Mouse (Mus musculus) thymus, postnatal 25 days (tissue): ENCODE measurements at regions not wholly inside any gene's neighbourhood (a gene's known extent, or its start where the extent isn't known, plus 50 kb on each side); places are given as distances from the start of the nearest gene placed in this dataset.

Experiments
- DNase-seq: peaks from one replicate; pipeline ENCODE4 v3.0.0; 2022

GRCm38 (mm10) chr17:14539651-14540050 lies 154.4 kb downstream of the Thbs2 start:
- no peak for DNase-seq

DNA sequence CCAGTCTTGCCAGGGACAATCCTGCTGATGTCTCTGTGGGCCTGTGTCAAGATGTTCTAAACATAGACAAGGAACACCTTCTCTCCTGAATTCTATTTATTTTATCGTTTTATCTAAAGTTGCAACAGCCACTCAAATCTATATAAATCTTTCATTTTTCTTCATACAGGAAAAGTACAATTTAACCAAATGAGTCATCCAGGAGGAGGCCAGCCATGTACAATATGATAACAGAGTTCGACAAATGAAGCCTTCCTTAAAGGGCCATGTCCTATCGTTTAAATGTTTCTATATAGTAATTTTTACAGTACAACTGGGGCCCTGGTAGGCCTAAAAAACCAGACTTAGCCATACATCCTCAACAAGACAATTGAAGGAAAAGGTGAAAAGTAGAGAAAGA lies 154.8 kb downstream of the Thbs2 start:
- DNase-seq = no peak

DNA sequence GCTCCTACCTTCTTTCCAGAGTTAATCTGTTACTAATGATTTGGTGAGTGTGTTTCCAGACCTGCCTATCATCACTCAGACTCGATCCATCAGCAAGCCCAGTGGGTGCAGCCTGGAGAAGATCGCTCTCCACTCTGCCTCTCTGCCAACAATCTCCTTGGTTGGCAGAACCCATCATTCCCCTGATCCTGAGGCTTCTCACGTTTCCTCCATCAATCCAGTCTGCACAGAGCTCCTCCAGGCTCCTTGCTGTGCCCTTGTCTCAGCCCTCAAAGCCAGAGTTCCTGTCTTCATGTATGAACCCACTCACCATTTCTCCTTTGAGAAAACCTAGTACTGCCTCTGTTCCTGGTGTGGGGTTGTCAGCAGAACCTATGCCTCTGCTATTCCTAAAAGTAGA lies 155.5 kb downstream of the Thbs2 start:
- DNase-seq = no peak

DNA sequence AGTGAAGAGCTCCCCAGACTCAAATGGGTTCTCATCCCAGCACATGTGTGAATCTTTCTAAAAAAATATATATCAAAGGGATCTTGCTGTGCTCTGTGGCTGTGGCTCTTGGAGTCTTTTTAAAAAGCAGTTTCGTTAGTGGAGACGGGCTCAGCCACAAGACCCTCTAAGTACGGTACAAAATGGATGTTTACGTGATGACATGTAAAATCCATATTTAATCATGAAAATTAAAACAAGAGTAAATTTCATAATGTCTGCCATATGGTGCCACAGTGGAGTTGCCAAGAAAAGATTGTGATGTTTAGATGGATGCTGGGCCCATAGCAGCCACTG lies 161.1 kb downstream of the Thbs2 start:
- no peak for DNase-seq

GRCm38 (mm10) chr17:14532298-14532978 lies 161.6 kb downstream of the Thbs2 start:
- DNase-seq = no peak

- no peak for DNase-seq
These were observed 162.2 kb downstream of the Thbs2 start for GRCm38 (mm10) chr17:14531796-14532195.

- DNase-seq = no peak
These were observed 166.3 kb downstream of the Thbs2 start for GRCm38 (mm10) chr17:14527691-14528090.

GRCm38 (mm10) chr17:14525255-14525654 lies 168.8 kb downstream of the Thbs2 start:
- no peak for DNase-seq

- DNase-seq = peak; percentile 23
These were observed 169.4 kb downstream of the Thbs2 start for GRCm38 (mm10) chr17:14524426-14525236.

DNA sequence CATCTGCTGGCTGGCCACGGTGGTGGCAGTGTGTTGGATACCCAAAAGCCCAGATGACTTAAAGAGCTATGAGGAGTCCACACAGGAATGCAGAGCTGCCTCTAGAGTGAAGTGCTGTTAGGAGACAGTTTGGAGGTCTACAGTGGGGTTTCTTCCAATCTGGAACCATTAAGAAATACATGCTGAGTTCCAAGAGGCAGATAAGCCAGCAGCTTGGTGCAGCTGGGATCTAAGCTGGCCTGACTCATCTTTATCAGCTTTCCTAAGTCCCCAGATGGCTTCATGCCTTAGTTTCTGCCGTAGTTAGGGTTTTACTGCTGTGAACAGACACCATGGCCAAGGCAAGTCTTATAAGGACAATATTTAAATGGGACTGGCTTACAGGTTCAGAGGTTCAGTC lies 172.0 kb downstream of the Thbs2 start:
- DNase-seq = no peak

GRCm38 (mm10) chr17:14520565-14520964 lies 173.5 kb downstream of the Thbs2 start:
- peak; percentile 56 for DNase-seq

DNA sequence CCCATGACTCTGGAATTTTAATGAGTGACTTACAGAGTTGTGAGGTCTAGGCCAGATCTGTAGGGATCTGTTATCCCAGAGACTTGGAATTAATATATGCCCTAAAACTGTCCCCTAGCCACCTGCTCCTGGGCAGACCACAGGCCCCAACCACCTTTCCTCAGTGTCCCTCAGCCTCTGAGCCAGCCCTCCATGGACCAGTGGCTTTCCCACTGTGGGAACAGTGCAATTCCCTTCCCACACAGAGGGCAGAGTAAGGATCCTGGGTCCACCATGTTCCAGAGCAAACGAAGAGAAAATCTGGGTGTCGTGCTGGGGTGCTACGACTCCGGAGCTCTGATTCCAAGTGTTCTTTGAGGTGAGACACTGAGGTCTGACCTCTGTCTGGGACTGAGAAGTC lies 174.7 kb downstream of the Thbs2 start:
- no peak for DNase-seq

GRCm38 (mm10) chr17:14518216-14518615 lies 175.8 kb downstream of the Thbs2 start:
- no peak for DNase-seq

DNA sequence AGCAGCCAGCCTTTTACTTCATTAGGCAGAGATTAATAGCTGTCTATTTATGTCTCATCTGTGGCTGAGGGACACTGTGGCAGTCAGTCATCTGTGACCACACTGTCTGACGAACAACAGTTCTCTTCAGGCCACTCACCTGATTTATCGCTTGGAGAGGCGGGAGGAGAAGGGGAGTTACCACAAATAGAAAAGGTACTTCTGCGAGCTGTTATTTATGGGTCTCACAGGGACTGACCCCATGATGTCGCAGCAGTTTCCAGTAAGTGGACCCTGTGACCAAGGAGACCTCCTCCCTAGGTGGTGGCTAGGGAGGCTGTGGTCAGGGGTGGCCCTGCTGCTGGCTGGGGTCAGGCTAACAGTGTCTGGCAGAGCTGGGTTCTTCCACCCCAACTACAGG lies 176.7 kb downstream of the Thbs2 start:
- no peak for DNase-seq

GRCm38 (mm10) chr17:14516097-14516496 lies 177.9 kb downstream of the Thbs2 start:
- DNase-seq = peak; percentile 12

GRCm38 (mm10) chr17:14513454-14513853 lies 180.6 kb downstream of the Thbs2 start:
- DNase-seq = no peak

DNA sequence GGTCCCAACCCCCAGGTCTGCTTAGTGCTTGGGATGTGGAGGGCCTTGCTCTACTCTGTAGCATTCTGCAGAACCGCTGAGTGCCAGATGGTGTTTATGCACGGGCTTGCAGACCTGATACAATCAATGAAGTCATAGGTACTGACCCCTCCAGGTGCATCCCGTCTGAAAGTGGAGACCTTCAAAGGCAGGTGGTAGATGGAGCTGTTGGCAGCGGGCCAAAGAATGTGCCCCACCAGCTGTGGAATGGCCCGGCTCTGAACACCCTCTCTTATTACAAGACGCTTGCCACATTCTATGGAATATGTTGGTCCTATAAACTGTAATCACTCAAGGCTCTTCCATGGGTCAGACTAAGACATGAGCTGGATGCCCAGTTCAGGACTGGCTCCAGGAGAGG lies 183.5 kb downstream of the Thbs2 start:
- no peak for DNase-seq

- DNase-seq = no peak
These were observed 186.9 kb downstream of the Thbs2 start for GRCm38 (mm10) chr17:14507111-14507510.

DNA sequence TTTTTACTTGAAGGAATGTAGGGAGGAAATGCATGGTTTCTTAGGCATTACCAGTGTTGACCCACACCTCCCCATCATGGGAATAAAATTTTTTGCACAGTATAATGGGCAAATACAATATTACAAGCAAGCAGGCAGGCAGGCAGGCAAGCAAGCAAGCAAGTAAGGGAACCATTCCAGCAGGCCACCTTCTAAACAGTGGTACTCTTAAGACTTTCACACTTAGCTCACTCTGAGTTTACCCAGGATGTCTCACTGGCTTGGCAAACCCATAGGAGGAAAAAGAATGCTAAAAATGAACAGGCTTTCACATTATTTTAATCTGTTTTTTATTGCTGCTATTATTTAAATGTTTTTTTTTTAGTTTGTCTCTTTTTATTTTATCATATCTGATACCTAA lies 187.9 kb downstream of the Thbs2 start:
- DNase-seq = no peak

GRCm38 (mm10) chr17:14505415-14505814 lies 188.6 kb downstream of the Thbs2 start:
- DNase-seq = no peak

DNA sequence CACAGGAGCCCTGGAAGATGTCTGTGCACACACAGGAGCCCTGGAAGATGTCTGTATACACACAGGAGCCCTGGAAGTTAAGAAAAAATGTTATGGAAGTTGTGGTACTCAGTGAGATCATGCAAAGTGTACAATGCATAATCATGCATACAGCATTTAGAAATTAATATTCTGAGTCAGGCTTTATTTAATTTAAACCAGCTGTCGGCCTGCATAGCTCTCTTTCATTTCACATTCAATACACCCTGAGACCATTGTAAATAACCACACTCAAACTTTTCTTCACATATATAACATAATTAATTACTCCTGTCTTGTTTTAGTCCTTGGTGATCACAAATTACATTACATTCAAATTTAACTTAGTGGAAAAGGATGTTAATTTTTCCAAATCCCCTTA lies 190.4 kb downstream of the Thbs2 start:
- no peak for DNase-seq

DNA sequence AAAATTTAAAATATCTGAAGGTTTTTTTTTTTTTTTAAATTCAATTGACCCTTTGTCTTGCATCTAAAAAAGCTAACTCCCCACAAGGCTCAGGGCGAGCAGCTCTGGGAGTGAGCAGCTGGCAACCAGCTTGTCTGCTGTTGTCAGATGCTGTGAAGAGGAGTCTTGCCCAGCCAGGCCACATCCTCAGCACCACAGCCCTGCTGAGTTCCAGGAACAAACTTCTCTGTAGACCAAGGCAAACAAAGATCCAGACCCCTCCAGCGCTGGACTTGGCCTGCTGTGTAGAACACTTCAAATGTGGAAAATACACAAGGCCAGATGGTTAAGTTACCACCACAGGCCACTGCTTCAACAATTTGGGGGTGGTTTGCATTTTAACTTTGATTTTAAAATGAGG lies 192.7 kb downstream of the Thbs2 start:
- no peak for DNase-seq

DNA sequence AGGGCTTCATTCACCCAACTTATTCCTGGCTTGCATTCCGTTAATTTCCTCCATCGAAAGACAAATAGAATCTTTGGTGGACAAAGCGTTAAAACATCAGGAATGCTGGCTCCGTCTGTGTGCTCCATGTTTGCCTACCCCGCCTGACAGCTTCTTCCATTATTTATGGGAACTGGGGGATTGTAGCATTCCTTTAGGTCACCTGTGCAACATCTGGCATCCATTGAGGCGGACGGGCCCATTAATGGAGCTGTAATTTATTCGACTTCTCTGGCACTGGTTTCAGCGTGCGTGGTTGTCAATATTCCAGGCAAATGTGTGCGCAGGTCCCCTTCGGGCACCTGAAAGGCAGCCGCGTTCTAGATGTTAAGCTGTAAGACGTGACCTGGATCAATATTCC lies 196.9 kb downstream of the Thbs2 start:
- DNase-seq = no peak

DNA sequence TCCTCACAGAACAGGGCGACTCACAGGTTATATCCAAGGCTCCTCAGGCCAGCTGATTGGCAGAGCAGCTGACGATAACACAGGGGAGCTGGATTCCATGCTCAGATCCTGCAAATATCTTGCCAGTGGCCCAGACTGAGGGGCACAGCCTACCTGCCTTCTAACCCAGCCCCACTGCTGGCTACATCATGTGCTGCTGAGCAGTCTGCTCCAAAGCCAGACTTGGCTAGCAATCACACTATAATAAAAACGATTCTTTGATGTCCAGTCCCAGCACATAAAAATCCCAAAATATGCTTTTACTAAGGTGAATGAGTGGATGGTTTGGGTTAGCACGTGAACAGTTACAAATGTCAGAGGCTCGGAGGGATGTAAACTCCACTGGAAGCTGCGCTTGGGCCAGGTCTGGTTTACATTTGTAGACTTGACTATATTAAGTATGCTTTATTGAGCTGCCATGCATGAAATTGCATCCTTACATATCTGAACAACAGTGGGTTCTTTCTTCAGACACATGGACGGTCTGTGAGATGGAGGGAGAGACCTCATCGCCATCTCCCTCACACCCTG lies 200.2 kb downstream of the Thbs2 start:
- DNase-seq = no peak
